Mouse (Mus musculus): ENCODE measurements at regions not wholly inside any gene's neighbourhood (a gene's known extent, or its start where the extent isn't known, plus 50 kb on each side); places are given as distances from the start of the nearest gene placed in this dataset.

GRCm38 (mm10) chr8:90499315-90499714 is 151.2 kb upstream of the Tox3 start:
- Histone ChIP-seq H3K4me2 (ENCODE audit: low read depth, low read length) (no peak overlapping the region), H3K4me1 (ENCODE audit: control insufficient read depth, insufficient read depth, low read length) (peaks cover 6% of the 10 kb centered on the region; the same call in 1 of the 2 replicates), H3K27me3 (ENCODE audit: control insufficient read depth, insufficient read depth, low read length) (no peaks in the 10 kb centered on the region), H3K9me3 (replicated peaks; ENCODE audit: control insufficient read depth, low read length) (no peaks in the 10 kb centered on the region), H3K36me3 (ENCODE audit: control insufficient read depth, insufficient read depth, low read length) (no peaks in the 10 kb centered on the region), H3K9ac (ENCODE audit: low read length) (no peak overlapping the region), H3K4me3 (replicated peaks; ENCODE audit: low read length) (no peak overlapping the region), H3K27ac (ENCODE audit: low read length) (no peak overlapping the region)
- WGBS: 62% methylated on average over 1 of the region's 1 CpGs
- no peak for ATAC-seq (ENCODE audit: insufficient read depth, low FRiP score)

- H3K27me3 ChIP-seq (ENCODE audit: control insufficient read depth, insufficient read depth, low read length): no peaks in the 10 kb centered on the region
- peak overlapping the region; percentile 35 for H3K4me2 ChIP-seq (ENCODE audit: low read depth, low read length)
- H3K4me1 ChIP-seq (ENCODE audit: control insufficient read depth, insufficient read depth, low read length): peaks cover 6% of the 10 kb centered on the region; the same call in 1 of the 2 replicates
- no peak for ATAC-seq (ENCODE audit: insufficient read depth, low FRiP score)
- WGBS: 10% methylated on average over 13 of the region's 13 CpGs
- peak overlapping the region; percentile 7; the same call in 1 of the 2 replicates for H3K9ac ChIP-seq (ENCODE audit: low read length)
- no peaks in the 10 kb centered on the region for H3K36me3 ChIP-seq (ENCODE audit: control insufficient read depth, insufficient read depth, low read length)
- no peaks in the 10 kb centered on the region for H3K9me3 ChIP-seq (replicated peaks; ENCODE audit: control insufficient read depth, low read length)
- peak overlapping the region; percentile 9 for H3K4me3 ChIP-seq (replicated peaks; ENCODE audit: low read length)
- no peak overlapping the region for H3K27ac ChIP-seq (ENCODE audit: low read length)
Measured at GRCm38 (mm10) chr8:90496658-90497163, 148.6 kb upstream of the Tox3 start.

DNA sequence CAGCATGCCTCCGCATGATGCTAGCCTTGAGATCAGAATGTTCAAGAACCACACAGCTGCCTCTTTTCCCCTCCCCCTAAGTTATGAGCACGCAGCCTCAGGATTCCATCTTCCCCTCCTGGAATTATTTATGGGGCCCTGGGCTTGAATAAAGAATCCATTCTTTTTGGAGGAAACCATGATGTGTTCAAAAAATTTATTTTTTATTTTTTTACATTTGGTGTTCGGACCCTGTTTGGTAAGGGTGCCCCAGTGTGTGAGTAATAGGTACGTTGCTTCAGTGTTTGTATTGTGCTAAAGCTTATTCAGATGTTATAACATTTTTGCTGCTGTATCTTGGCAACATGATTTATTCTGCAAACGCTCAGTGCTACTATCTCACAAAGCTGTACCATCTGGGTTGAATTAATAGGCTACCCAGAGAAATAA is 147.8 kb upstream of the Tox3 start:
- no peak for ATAC-seq (ENCODE audit: insufficient read depth, low FRiP score)
- 52% methylated on average over 5 of the region's 5 CpGs for WGBS
- Histone ChIP-seq H3K9me3 (replicated peaks; ENCODE audit: control insufficient read depth, low read length) (no peaks in the 10 kb centered on the region), H3K4me1 (ENCODE audit: control insufficient read depth, insufficient read depth, low read length) (peaks cover 6% of the 10 kb centered on the region; the same call in 1 of the 2 replicates), H3K9ac (ENCODE audit: low read length) (no peak overlapping the region), H3K4me3 (replicated peaks; ENCODE audit: low read length) (no peak overlapping the region), H3K27me3 (ENCODE audit: control insufficient read depth, insufficient read depth, low read length) (no peaks in the 10 kb centered on the region), H3K27ac (ENCODE audit: low read length) (no peak overlapping the region), H3K36me3 (ENCODE audit: control insufficient read depth, insufficient read depth, low read length) (no peaks in the 10 kb centered on the region), H3K4me2 (ENCODE audit: low read depth, low read length) (no peak overlapping the region)

DNA sequence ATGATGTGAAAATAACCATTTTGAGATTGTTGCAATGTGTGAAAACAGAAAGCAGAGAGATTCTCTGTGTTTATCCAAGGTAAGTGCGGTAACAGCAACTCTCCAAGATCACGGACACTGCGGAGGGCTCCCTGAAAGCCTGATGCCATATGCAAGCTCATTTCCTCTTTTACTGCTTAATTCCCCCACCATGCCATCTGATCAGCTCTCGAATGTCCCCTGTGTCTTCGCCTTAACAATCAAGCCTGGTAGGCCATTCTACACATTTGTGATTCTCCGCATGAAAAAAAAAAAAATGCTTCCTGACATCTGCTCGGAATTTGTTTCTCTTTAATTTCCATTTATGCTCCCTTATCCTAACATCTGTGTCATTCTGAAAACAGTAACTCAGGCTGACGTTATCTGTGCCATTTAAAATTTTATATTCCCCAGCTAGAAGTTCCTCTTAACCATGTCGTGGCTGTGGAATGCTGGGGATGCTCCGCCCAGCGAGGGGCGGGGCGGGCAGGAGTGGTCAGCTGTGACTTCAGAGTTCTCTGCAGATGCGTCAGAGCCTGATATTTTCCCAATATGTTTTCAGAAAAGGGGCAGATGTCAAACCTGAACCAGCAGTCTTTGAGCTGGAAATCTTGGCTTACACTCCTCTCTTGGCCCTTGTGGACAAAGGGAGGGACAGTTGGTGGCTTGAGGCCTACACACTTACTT is 144.5 kb upstream of the Tox3 start:
- no peak for ATAC-seq (ENCODE audit: insufficient read depth, low FRiP score)
- 55% methylated on average over 14 of the region's 14 CpGs for WGBS
- Histone ChIP-seq H3K4me1 (ENCODE audit: control insufficient read depth, insufficient read depth, low read length) (peaks cover 6% of the 10 kb centered on the region; the same call in 1 of the 2 replicates), H3K36me3 (ENCODE audit: control insufficient read depth, insufficient read depth, low read length) (no peaks in the 10 kb centered on the region), H3K27me3 (ENCODE audit: control insufficient read depth, insufficient read depth, low read length) (no peaks in the 10 kb centered on the region), H3K27ac (ENCODE audit: low read length) (no peak overlapping the region), H3K4me2 (ENCODE audit: low read depth, low read length) (no peak overlapping the region), H3K9me3 (replicated peaks; ENCODE audit: control insufficient read depth, low read length) (no peaks in the 10 kb centered on the region), H3K9ac (ENCODE audit: low read length) (no peak overlapping the region), H3K4me3 (replicated peaks; ENCODE audit: low read length) (no peak overlapping the region)

- H3K9ac ChIP-seq (ENCODE audit: low read length): no peak overlapping the region
- 54% methylated on average over 7 of the region's 7 CpGs for WGBS
- H3K9me3 ChIP-seq (replicated peaks; ENCODE audit: control insufficient read depth, low read length): no peaks in the 10 kb centered on the region
- H3K4me3 ChIP-seq (replicated peaks; ENCODE audit: low read length): no peak overlapping the region
- no peak for ATAC-seq (ENCODE audit: insufficient read depth, low FRiP score)
- peaks cover 3% of the 10 kb centered on the region; the same call in 1 of the 2 replicates for H3K4me1 ChIP-seq (ENCODE audit: control insufficient read depth, insufficient read depth, low read length)
- no peak overlapping the region for H3K27ac ChIP-seq (ENCODE audit: low read length)
- no peaks in the 10 kb centered on the region for H3K27me3 ChIP-seq (ENCODE audit: control insufficient read depth, insufficient read depth, low read length)
- no peaks in the 10 kb centered on the region for H3K36me3 ChIP-seq (ENCODE audit: control insufficient read depth, insufficient read depth, low read length)
- H3K4me2 ChIP-seq (ENCODE audit: low read depth, low read length): no peak overlapping the region
Measured at GRCm38 (mm10) chr8:90491691-90492090, 143.5 kb upstream of the Tox3 start.

DNA sequence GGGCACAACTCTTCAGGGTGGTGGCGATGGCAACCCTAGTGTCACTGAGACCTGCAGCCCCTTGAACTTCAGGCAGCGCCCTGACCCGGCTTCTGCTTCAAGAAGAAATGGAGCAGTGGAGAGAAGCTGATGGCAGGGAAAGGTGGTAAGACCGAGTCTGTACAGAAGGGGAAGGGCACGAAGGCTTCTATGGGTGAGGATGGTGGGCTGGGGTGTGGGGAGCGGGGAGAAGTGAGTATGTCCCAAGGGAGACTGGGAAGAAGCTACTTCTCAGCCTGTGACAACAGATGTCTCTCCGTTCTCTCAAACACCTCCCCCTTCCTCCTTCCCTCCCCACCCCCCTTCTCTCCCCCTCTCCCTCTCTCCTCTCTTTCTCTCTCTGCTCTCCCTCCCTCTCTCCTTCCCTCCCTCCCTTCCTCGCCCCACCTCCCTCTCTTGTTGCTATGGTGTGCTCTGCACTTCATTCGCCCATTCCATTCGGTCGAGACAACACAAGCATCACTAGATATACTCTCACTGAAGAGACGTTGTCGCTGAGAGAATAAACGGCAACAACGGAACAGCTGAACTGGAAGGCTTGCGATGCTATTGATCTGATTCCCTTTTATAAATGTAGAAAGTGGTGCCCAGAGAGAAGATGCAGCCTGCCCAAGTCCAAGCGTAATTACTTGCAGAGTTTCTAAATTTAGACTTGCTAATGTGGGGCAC is 142.7 kb upstream of the Tox3 start:
- no peak for ATAC-seq (ENCODE audit: insufficient read depth, low FRiP score)
- Histone ChIP-seq H3K36me3 (ENCODE audit: control insufficient read depth, insufficient read depth, low read length) (no peaks in the 10 kb centered on the region), H3K9ac (ENCODE audit: low read length) (no peak overlapping the region), H3K4me2 (ENCODE audit: low read depth, low read length) (no peak overlapping the region), H3K9me3 (replicated peaks; ENCODE audit: control insufficient read depth, low read length) (no peaks in the 10 kb centered on the region), H3K27me3 (ENCODE audit: control insufficient read depth, insufficient read depth, low read length) (no peaks in the 10 kb centered on the region), H3K4me3 (replicated peaks; ENCODE audit: low read length) (no peak overlapping the region), H3K4me1 (ENCODE audit: control insufficient read depth, insufficient read depth, low read length) (no peaks in the 10 kb centered on the region), H3K27ac (ENCODE audit: low read length) (no peak overlapping the region)
- 66% methylated on average over 17 of the region's 17 CpGs for WGBS

GRCm38 (mm10) chr8:90486556-90486955 is 138.4 kb upstream of the Tox3 start:
- WGBS: 81% methylated on average over 3 of the region's 3 CpGs
- Histone ChIP-seq H3K9me3 (replicated peaks; ENCODE audit: control insufficient read depth, low read length) (no peaks in the 10 kb centered on the region), H3K9ac (ENCODE audit: low read length) (no peak overlapping the region), H3K27me3 (ENCODE audit: control insufficient read depth, insufficient read depth, low read length) (no peaks in the 10 kb centered on the region), H3K4me3 (replicated peaks; ENCODE audit: low read length) (no peak overlapping the region), H3K27ac (ENCODE audit: low read length) (no peak overlapping the region), H3K4me1 (ENCODE audit: control insufficient read depth, insufficient read depth, low read length) (no peaks in the 10 kb centered on the region), H3K4me2 (ENCODE audit: low read depth, low read length) (no peak overlapping the region), H3K36me3 (ENCODE audit: control insufficient read depth, insufficient read depth, low read length) (no peaks in the 10 kb centered on the region)
- ATAC-seq (ENCODE audit: insufficient read depth, low FRiP score): no peak

GRCm38 (mm10) chr8:90478149-90478548 is 130.0 kb upstream of the Tox3 start:
- no peak for ATAC-seq (ENCODE audit: insufficient read depth, low FRiP score)

DNA sequence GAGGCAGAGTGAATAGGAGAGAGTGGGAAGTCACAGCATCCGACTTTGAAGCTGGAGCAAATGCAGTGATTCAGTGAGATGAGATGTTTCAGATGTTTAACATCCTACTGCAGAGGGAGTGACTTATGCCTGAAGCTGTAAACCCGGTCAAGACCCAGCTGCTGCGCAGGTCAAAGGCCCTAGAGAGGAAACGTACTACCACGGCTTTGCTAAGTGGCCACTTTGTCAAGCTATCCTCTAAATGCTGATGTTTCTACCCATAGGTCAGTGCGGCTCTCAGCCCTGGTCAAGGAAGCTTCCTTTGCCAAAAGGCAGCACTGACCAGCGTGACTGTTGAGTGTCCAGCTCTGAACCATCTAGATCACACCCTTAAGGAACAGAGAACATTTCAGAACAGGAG is 125.9 kb upstream of the Tox3 start:
- Histone ChIP-seq H3K4me2 (ENCODE audit: low read depth, low read length) (no peak overlapping the region), H3K27me3 (ENCODE audit: control insufficient read depth, insufficient read depth, low read length) (no peaks in the 10 kb centered on the region), H3K4me3 (replicated peaks; ENCODE audit: low read length) (no peak overlapping the region), H3K36me3 (ENCODE audit: control insufficient read depth, insufficient read depth, low read length) (no peaks in the 10 kb centered on the region), H3K9ac (ENCODE audit: low read length) (no peak overlapping the region), H3K9me3 (replicated peaks; ENCODE audit: control insufficient read depth, low read length) (no peaks in the 10 kb centered on the region), H3K4me1 (ENCODE audit: control insufficient read depth, insufficient read depth, low read length) (no peaks in the 10 kb centered on the region), H3K27ac (ENCODE audit: low read length) (no peak overlapping the region)
- no peak for ATAC-seq (ENCODE audit: insufficient read depth, low FRiP score)
- WGBS: 44% methylated on average over 7 of the region's 7 CpGs

More at GRCm38 (mm10) chr8:90478149-90478548, 130.0 kb upstream of the Tox3 start:
- no peak overlapping the region for H3K4me2 ChIP-seq (ENCODE audit: low read depth, low read length)
- H3K9ac ChIP-seq (ENCODE audit: low read length): no peak overlapping the region
- H3K4me1 ChIP-seq (ENCODE audit: control insufficient read depth, insufficient read depth, low read length): no peaks in the 10 kb centered on the region
- WGBS: 23% methylated on average over 4 of the region's 4 CpGs
- H3K27me3 ChIP-seq (ENCODE audit: control insufficient read depth, insufficient read depth, low read length): no peaks in the 10 kb centered on the region
- H3K9me3 ChIP-seq (replicated peaks; ENCODE audit: control insufficient read depth, low read length): no peaks in the 10 kb centered on the region
- no peaks in the 10 kb centered on the region for H3K36me3 ChIP-seq (ENCODE audit: control insufficient read depth, insufficient read depth, low read length)
- H3K27ac ChIP-seq (ENCODE audit: low read length): no peak overlapping the region
- no peak overlapping the region for H3K4me3 ChIP-seq (replicated peaks; ENCODE audit: low read length)

Measured in stomach, embryonic 16.5 days (tissue).